Mouse (Mus musculus) midbrain, embryonic 15.5 days (tissue): ENCODE measurements around the gene Hist1h2br. TPM values are rescaled to one million over a fixed set of nuclear protein-coding genes. Genes with fewer than 3 reads are reported as not detected.

ENCODE experiments used
- microRNA-seq: library from miRNA; unstranded; fragments of <30 nt; microRNA quantifications from one replicate; pipeline ENCODE4, GENCODE M21; 2016
- polyA plus RNA-seq: library from polyadenylated mRNA; unstranded; fragments of >200 nt; fragmentation: Nextera tagmentation; extraction: Ambion mirVana; gene quantifications from 2 replicates; pipeline ENCODE4 v1.2.1, GENCODE M21; 2015

Hist1h2br gene
- polyA plus RNA-seq, 1 experiment from 2014 or later, result 4.0 TPM

Small RNAs within 50 kb of the gene (microRNA-seq; reads per million reads assigned to microRNA genes)
- not detected for gene Gm19658
- not detected for gene Gm44346
- gene Gm44466, result not detected

Other genes with a start within 250 kb of the Hist1h2br start
- not detected in 2 replicates for gene Olfr1362, start 219.7 kb upstream of the Hist1h2br start, polyA plus RNA-seq
- gene Olfr11, start 191.2 kb upstream of the Hist1h2br start, polyA plus RNA-seq, result 0.06 and 0.08 TPM in 2 replicates
- gene Olfr1361, start 170.4 kb upstream of the Hist1h2br start, polyA plus RNA-seq, result not detected in 2 replicates
- gene Olfr1360, start 156.3 kb upstream of the Hist1h2br start, polyA plus RNA-seq, result not detected in 2 replicates
- gene Olfr1359, start 135.6 kb upstream of the Hist1h2br start, polyA plus RNA-seq, result not detected in 2 replicates
- gene Hist1h2bl, start 117.6 kb upstream of the Hist1h2br start, polyA plus RNA-seq, result 0.59 TPM in 1 of 2 replicates, not detected in the other
- gene Hist1h2ai, start 117.3 kb upstream of the Hist1h2br start, polyA plus RNA-seq, result 3.9 and 10.3 TPM in 2 replicates
- gene Hist1h3h, start 116.1 kb upstream of the Hist1h2br start, polyA plus RNA-seq, result 1.1 TPM in 1 of 2 replicates, not detected in the other
- gene Hist1h2bm, start 111.7 kb upstream of the Hist1h2br start, polyA plus RNA-seq, result 0.39 and 1.7 TPM in 2 replicates
- gene Hist1h4j, start 98.7 kb upstream of the Hist1h2br start, polyA plus RNA-seq, result 0.93 TPM in 1 of 2 replicates, not detected in the other
- gene Hist1h4k, start 83.2 kb upstream of the Hist1h2br start, polyA plus RNA-seq, result 1.8 and 4.2 TPM in 2 replicates
- gene Hist1h2ak, start 79.9 kb upstream of the Hist1h2br start, polyA plus RNA-seq, result 5.5 and 6.9 TPM in 2 replicates
- gene Hist1h2bn, start 79.6 kb upstream of the Hist1h2br start, polyA plus RNA-seq, result 0.89 TPM in 1 of 2 replicates, not detected in the other
- gene Hist1h1b, start 53.1 kb upstream of the Hist1h2br start, polyA plus RNA-seq, result 3.4 and 3.7 TPM in 2 replicates
- gene Hist1h3i, start 50.4 kb upstream of the Hist1h2br start, polyA plus RNA-seq, result 26.1 and 35.4 TPM in 2 replicates
- gene Hist1h2an, start 46.5 kb upstream of the Hist1h2br start, polyA plus RNA-seq, result 3.8 TPM in 1 of 2 replicates, not detected in the other
- gene Hist1h2bp, start 46.3 kb upstream of the Hist1h2br start, polyA plus RNA-seq, result 0.31 and 0.87 TPM in 2 replicates
- 3.6 and 4.1 TPM in 2 replicates for gene Hist1h2bq, start 23.5 kb upstream of the Hist1h2br start, polyA plus RNA-seq
- not detected in 2 replicates for gene Hist1h2ao, start 23.3 kb upstream of the Hist1h2br start, polyA plus RNA-seq
- 1.4 TPM in 1 of 2 replicates, not detected in the other for gene Hist1h4m, start 22.0 kb upstream of the Hist1h2br start, polyA plus RNA-seq
- gene Hist1h4n, start 1.5 kb upstream of the Hist1h2br start, polyA plus RNA-seq, result 4.2 and 5.9 TPM in 2 replicates
- gene Hist1h2ap, start 236 bp upstream of the Hist1h2br start, polyA plus RNA-seq, result 432 and 476 TPM in 2 replicates
- gene Zfp184, start 111.4 kb downstream of the Hist1h2br start, polyA plus RNA-seq, result 14.0 TPM in 2 replicates
- not detected in 2 replicates for gene Pom121l2, start 147.5 kb downstream of the Hist1h2br start, polyA plus RNA-seq
- gene Prss16, start 176.0 kb downstream of the Hist1h2br start, polyA plus RNA-seq, result not detected in 2 replicates
- gene Hist1h2ah, start 201.8 kb downstream of the Hist1h2br start, polyA plus RNA-seq, result 1.9 TPM in 1 of 2 replicates, not detected in the other
- 0.54 and 0.63 TPM in 2 replicates for gene Hist1h2bk, start 202.1 kb downstream of the Hist1h2br start, polyA plus RNA-seq
- 5.7 and 7.7 TPM in 2 replicates for gene Hist1h4i, start 207.6 kb downstream of the Hist1h2br start, polyA plus RNA-seq
- 5.4 and 6.8 TPM in 2 replicates for gene Hist1h2ag, start 209.2 kb downstream of the Hist1h2br start, polyA plus RNA-seq
- gene Hist1h2bj, start 209.5 kb downstream of the Hist1h2br start, polyA plus RNA-seq, result 2.9 and 3.0 TPM in 2 replicates